Mouse (Mus musculus): ENCODE measurements around the gene Arid4a. TPM values are rescaled to one million over a fixed set of nuclear protein-coding genes. Genes with fewer than 3 reads are reported as not detected.

Arid4a gene
- polyA plus RNA-seq, 1 experiment from 2014 or later: 35.7 TPM

GRCm38 (mm10) chr12:71051079-71051478, 35.3 kb downstream of the Arid4a start:
- ATAC-seq (replicated peaks; ENCODE audit: low FRiP score) (no peak), DNase-seq (ENCODE audit: low spot score) (no peak)
- no peaks in the 10 kb centered on the region for H3K9me3 ChIP-seq (ENCODE audit: control insufficient read depth, low read length)
- H3K36me3 ChIP-seq (ENCODE audit: control insufficient read depth, insufficient read depth, low read length): peaks cover 6% of the 10 kb centered on the region; the same call in 1 of the 2 replicates
- no peak overlapping the region for H3K4me2 ChIP-seq (ENCODE audit: low read depth, low read length, severe bottlenecking)
- no peaks in the 10 kb centered on the region for H3K27me3 ChIP-seq (ENCODE audit: control insufficient read depth, insufficient read depth, low read length)
- 74% methylated on average over 3 of the region's 3 CpGs for WGBS
- no peak overlapping the region for H3K4me3 ChIP-seq (ENCODE audit: low read depth, low read length)
- H3K9ac ChIP-seq (ENCODE audit: low read length): no peak overlapping the region
- H3K27ac ChIP-seq (ENCODE audit: low read depth, low read length): no peak overlapping the region
- H3K4me1 ChIP-seq (replicated peaks; ENCODE audit: control insufficient read depth, insufficient read depth, low read length): peaks cover 3% of the 10 kb centered on the region; the same call in 1 of the 2 replicates

- peaks cover 3% of the 10 kb centered on the region; the same call in 1 of the 2 replicates for H3K4me1 ChIP-seq (replicated peaks; ENCODE audit: control insufficient read depth, insufficient read depth, low read length)
- H3K9ac ChIP-seq (ENCODE audit: low read length): no peak overlapping the region
- no peaks in the 10 kb centered on the region for H3K9me3 ChIP-seq (ENCODE audit: control insufficient read depth, low read length)
- no peak overlapping the region for H3K4me2 ChIP-seq (ENCODE audit: low read depth, low read length, severe bottlenecking)
- ATAC-seq (replicated peaks; ENCODE audit: low FRiP score): no peak
- H3K36me3 ChIP-seq (ENCODE audit: control insufficient read depth, insufficient read depth, low read length): no peaks in the 10 kb centered on the region
- WGBS: 86% methylated on average over 7 of the region's 7 CpGs
- no peak overlapping the region for H3K27ac ChIP-seq (ENCODE audit: low read depth, low read length)
- no peaks in the 10 kb centered on the region for H3K27me3 ChIP-seq (ENCODE audit: control insufficient read depth, insufficient read depth, low read length)
- no peak for DNase-seq (ENCODE audit: low spot score)
- no peak overlapping the region for H3K4me3 ChIP-seq (ENCODE audit: low read depth, low read length)
These were observed 36.7 kb downstream of the Arid4a start for GRCm38 (mm10) chr12:71052341-71052995.

GRCm38 (mm10) chr12:71053031-71053430, 37.2 kb downstream of the Arid4a start:
- no peak overlapping the region for H3K4me2 ChIP-seq (ENCODE audit: low read depth, low read length, severe bottlenecking)
- DNase-seq (ENCODE audit: low spot score): no peak
- no peaks in the 10 kb centered on the region for H3K9me3 ChIP-seq (ENCODE audit: control insufficient read depth, low read length)
- ATAC-seq (replicated peaks; ENCODE audit: low FRiP score): no peak
- H3K9ac ChIP-seq (ENCODE audit: low read length): no peak overlapping the region
- H3K36me3 ChIP-seq (ENCODE audit: control insufficient read depth, insufficient read depth, low read length): no peaks in the 10 kb centered on the region
- WGBS: 77% methylated on average over 1 of the region's 1 CpGs
- H3K27ac ChIP-seq (ENCODE audit: low read depth, low read length): no peak overlapping the region
- H3K27me3 ChIP-seq (ENCODE audit: control insufficient read depth, insufficient read depth, low read length): no peaks in the 10 kb centered on the region
- no peak overlapping the region for H3K4me3 ChIP-seq (ENCODE audit: low read depth, low read length)
- H3K4me1 ChIP-seq (replicated peaks; ENCODE audit: control insufficient read depth, insufficient read depth, low read length): 0 out of 2 replicates have a peak, but pooled peaks cover 3% of the 10 kb centered on the region

DNA sequence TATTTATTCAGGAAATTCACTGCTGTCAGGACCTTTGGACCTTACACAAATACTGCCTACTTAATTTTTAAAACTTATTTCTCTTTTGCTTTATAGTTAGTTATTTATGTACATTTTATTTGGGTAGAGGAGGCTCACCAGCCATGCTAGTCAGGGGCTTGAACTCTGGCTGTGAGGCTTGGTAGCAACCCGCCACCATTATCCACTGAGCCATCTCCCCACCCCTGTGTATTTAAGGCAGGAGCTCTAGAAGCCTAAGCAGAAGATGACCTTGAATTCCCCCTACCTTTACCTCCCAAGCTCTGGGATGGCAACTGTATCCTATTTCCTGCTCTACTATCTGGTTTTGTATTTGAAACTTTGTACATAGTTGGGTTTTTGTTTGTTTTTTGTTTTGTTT, 37.7 kb downstream of the Arid4a start:
- no peak overlapping the region for H3K4me2 ChIP-seq (ENCODE audit: low read depth, low read length, severe bottlenecking)
- no peak overlapping the region for H3K9ac ChIP-seq (ENCODE audit: low read length)
- H3K27ac ChIP-seq (ENCODE audit: low read depth, low read length): no peak overlapping the region
- no peaks in the 10 kb centered on the region for H3K27me3 ChIP-seq (ENCODE audit: control insufficient read depth, insufficient read depth, low read length)
- no peaks in the 10 kb centered on the region for H3K36me3 ChIP-seq (ENCODE audit: control insufficient read depth, insufficient read depth, low read length)
- H3K9me3 ChIP-seq (ENCODE audit: control insufficient read depth, low read length): no peaks in the 10 kb centered on the region
- DNase-seq (ENCODE audit: low spot score): no peak
- ATAC-seq (replicated peaks; ENCODE audit: low FRiP score): no peak
- 85% methylated on average over 1 of the region's 1 CpGs for WGBS
- H3K4me1 ChIP-seq (replicated peaks; ENCODE audit: control insufficient read depth, insufficient read depth, low read length): 0 out of 2 replicates have a peak, but pooled peaks cover 3% of the 10 kb centered on the region
- H3K4me3 ChIP-seq (ENCODE audit: low read depth, low read length): no peak overlapping the region

- no peak for ATAC-seq (replicated peaks; ENCODE audit: low FRiP score)
These were observed 39.7 kb downstream of the Arid4a start for GRCm38 (mm10) chr12:71055537-71055936.

DNA sequence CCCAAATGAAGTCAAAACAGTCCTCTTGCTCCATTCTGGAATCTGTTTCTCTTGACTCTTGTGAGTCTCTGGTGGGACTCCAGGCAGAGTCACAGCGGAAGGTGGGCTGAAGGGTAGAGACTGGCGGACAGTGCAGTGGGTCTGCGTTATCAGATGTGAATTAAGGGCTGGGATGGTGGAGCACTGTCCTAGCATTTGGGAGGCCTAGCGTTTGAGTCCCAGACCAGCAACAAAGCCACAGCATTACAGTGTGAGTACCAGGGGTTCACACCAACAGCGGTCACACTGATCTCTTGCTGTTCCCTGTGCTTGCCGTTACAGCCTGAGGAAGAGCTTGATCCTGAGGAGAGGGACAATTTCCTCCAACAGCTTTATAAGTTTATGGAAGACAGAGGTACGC, 44.0 kb downstream of the Arid4a start:
- no peak overlapping the region for H3K4me2 ChIP-seq (ENCODE audit: low read depth, low read length, severe bottlenecking)
- H3K4me3 ChIP-seq (ENCODE audit: low read depth, low read length): no peak overlapping the region
- H3K9me3 ChIP-seq (ENCODE audit: control insufficient read depth, low read length): no peaks in the 10 kb centered on the region
- H3K9ac ChIP-seq (ENCODE audit: low read length): no peak overlapping the region
- no peak overlapping the region for H3K27ac ChIP-seq (ENCODE audit: low read depth, low read length)
- no peak for ATAC-seq (replicated peaks; ENCODE audit: low FRiP score)
- no peak for DNase-seq (ENCODE audit: low spot score)
- H3K27me3 ChIP-seq (ENCODE audit: control insufficient read depth, insufficient read depth, low read length): no peaks in the 10 kb centered on the region
- 95% methylated on average over 7 of the region's 7 CpGs for WGBS
- H3K4me1 ChIP-seq (replicated peaks; ENCODE audit: control insufficient read depth, insufficient read depth, low read length): no peaks in the 10 kb centered on the region
- no peaks in the 10 kb centered on the region; the same call in 1 of the 2 replicates for H3K36me3 ChIP-seq (ENCODE audit: control insufficient read depth, insufficient read depth, low read length)

More at GRCm38 (mm10) chr12:71055537-71055936, 39.7 kb downstream of the Arid4a start:
- no peaks in the 10 kb centered on the region for H3K27me3 ChIP-seq (ENCODE audit: control insufficient read depth, insufficient read depth, low read length)
- H3K36me3 ChIP-seq (ENCODE audit: control insufficient read depth, insufficient read depth, low read length): no peaks in the 10 kb centered on the region
- no peak overlapping the region for H3K4me2 ChIP-seq (ENCODE audit: low read depth, low read length, severe bottlenecking)
- H3K27ac ChIP-seq (ENCODE audit: low read depth, low read length): no peak overlapping the region
- WGBS: 84% methylated on average over 3 of the region's 3 CpGs
- H3K9me3 ChIP-seq (ENCODE audit: control insufficient read depth, low read length): no peaks in the 10 kb centered on the region
- no peaks in the 10 kb centered on the region for H3K4me1 ChIP-seq (replicated peaks; ENCODE audit: control insufficient read depth, insufficient read depth, low read length)
- no peak for DNase-seq (ENCODE audit: low spot score)
- no peak overlapping the region for H3K9ac ChIP-seq (ENCODE audit: low read length)
- H3K4me3 ChIP-seq (ENCODE audit: low read depth, low read length): no peak overlapping the region

GRCm38 (mm10) chr12:71069846-71070245, 54.1 kb downstream of the Arid4a start:
- Histone ChIP-seq H3K4me3 (ENCODE audit: low read depth, low read length) (no peak overlapping the region), H3K9me3 (ENCODE audit: control insufficient read depth, low read length) (no peaks in the 10 kb centered on the region), H3K4me2 (ENCODE audit: low read depth, low read length, severe bottlenecking) (no peak overlapping the region), H3K27me3 (ENCODE audit: control insufficient read depth, insufficient read depth, low read length) (no peaks in the 10 kb centered on the region), H3K27ac (ENCODE audit: low read depth, low read length) (no peak overlapping the region), H3K4me1 (replicated peaks; ENCODE audit: control insufficient read depth, insufficient read depth, low read length) (no peaks in the 10 kb centered on the region), H3K9ac (ENCODE audit: low read length) (no peak overlapping the region), H3K36me3 (ENCODE audit: control insufficient read depth, insufficient read depth, low read length) (peaks cover 2% of the 10 kb centered on the region; the same call in 1 of the 2 replicates)
- DNase-seq (ENCODE audit: low spot score) (no peak), ATAC-seq (replicated peaks; ENCODE audit: low FRiP score) (no peak)
- WGBS: 93% methylated on average over 17 of the region's 17 CpGs

GRCm38 (mm10) chr12:71072048-71072447, 56.3 kb downstream of the Arid4a start:
- ATAC-seq (replicated peaks; ENCODE audit: low FRiP score): no peak
- Histone ChIP-seq H3K27me3 (ENCODE audit: control insufficient read depth, insufficient read depth, low read length) (no peaks in the 10 kb centered on the region), H3K4me2 (ENCODE audit: low read depth, low read length, severe bottlenecking) (no peak overlapping the region), H3K9me3 (ENCODE audit: control insufficient read depth, low read length) (no peaks in the 10 kb centered on the region), H3K4me1 (replicated peaks; ENCODE audit: control insufficient read depth, insufficient read depth, low read length) (no peaks in the 10 kb centered on the region), H3K4me3 (ENCODE audit: low read depth, low read length) (no peak overlapping the region), H3K36me3 (ENCODE audit: control insufficient read depth, insufficient read depth, low read length) (peaks cover 8% of the 10 kb centered on the region), H3K27ac (ENCODE audit: low read depth, low read length) (no peak overlapping the region), H3K9ac (ENCODE audit: low read length) (no peak overlapping the region)
- no peak for DNase-seq (ENCODE audit: low spot score)
- whole genome bisulfite sequencing: 94% methylated on average over 4 of the region's 4 CpGs

Measured in forebrain, embryonic 11.5 days (tissue).